Mouse (Mus musculus) testis, postnatal 14 days (tissue): ENCODE measurements around the gene Pced1a.
A peak's percentile ranks its signal among the peaks of the same experiment; 100 is the strongest.

Experiments
- DNase-seq: peaks from one replicate; pipeline ENCODE4 v3.0.0; 2021; ENCODE audit warnings: low spot score

Pced1a gene

DNA sequence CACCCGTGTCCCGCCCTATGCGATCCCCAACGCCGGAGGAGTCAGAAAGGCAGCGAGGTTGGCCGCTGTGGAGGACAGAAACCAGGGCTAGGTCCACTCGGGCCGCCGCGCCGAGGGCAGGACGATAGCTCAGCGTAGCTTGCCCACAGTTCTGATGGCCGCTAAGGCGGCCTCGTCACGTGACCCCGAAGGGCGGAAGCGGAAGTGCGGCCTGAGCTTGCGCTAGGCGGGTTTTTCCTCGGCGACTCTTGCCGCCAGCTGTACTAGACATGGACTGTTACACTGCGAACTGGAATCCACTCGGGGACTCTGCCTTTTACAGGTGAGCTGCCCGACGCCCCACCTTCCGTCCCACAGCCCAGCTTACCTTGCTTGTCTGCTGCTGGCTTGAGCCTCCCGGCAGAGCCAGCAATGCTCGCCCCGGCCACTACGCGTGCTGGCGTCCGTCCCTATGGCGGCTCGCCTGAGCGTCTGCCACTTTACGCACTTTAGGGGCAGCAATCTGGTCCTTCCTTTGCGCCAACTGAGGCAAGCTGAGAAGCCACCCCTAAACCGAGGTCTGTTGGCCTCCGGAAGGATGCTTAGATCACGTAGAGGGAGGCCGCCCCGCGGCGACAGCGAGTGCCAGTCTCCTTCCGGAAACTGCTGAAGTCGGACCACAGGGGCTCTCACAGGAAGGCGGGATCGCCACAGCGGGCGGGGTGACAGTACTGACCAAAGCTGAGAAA, at the start of gene Pced1a, which contains the start of gene Vps16:
Gene Pced1a (minus strand): TSS at position 576 of the 728 bp plus-strand sequence.
Gene Vps16 (plus strand): TSS at position 214 of the 728 bp plus-strand sequence.
- DNase-seq, result peak; percentile 92

- no peak for DNase-seq
Observed at GRCm38 (mm10) chr2:130472908-130473510, 48.5 kb upstream of the Pced1a start.

GRCm38 (mm10) chr2:130469935-130470334, 45.4 kb upstream of the Pced1a start:
- no peak for DNase-seq

GRCm38 (mm10) chr2:130469366-130469765, 44.9 kb upstream of the Pced1a start:
- DNase-seq, result no peak

- no peak for DNase-seq
Observed at GRCm38 (mm10) chr2:130466438-130466837, 41.9 kb upstream of the Pced1a start.

- DNase-seq, result no peak
Observed at GRCm38 (mm10) chr2:130461287-130462071, 37.0 kb upstream of the Pced1a start.

DNA sequence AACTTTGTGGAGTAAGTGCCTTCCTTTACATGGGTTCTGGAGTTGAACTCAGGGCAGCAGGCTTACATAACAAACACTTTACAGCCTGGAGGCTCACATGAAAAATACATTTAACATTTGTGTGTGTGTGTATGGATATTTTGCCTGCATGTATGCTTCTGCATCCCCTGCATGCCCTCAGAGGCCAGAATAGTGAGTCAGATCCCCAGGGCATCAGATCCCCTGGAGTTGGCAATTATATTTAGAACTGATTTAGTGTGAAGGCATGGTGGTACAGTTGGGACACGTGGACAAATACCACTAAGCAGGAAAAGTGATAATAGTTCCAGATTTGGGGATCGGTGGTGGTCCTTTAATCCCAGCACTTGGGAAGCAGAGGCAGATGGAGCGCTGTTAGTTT, 35.1 kb upstream of the Pced1a start:
- DNase-seq, result no peak

DNA sequence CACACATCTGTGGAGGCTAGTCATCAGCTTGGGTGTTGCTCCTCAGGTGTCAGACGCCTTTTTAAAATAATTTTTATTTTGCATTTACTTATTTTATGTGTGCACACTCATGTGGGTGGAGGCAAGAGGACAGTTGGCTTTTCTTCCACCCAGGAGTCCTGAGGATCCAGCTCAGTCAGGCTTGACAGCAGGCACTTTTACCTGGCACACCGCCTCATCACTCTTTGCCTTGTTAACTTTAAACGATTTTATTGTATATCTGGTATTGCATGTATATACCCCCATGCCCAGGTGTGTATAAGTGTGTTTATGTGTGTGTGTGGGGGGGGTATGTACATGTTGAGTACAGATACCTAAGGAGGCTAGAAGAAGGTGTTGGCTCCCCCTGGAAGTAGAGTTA, 33.4 kb upstream of the Pced1a start:
- no peak for DNase-seq

- no peak for DNase-seq
Observed at GRCm38 (mm10) chr2:130454748-130455370, 30.4 kb upstream of the Pced1a start.

DNA sequence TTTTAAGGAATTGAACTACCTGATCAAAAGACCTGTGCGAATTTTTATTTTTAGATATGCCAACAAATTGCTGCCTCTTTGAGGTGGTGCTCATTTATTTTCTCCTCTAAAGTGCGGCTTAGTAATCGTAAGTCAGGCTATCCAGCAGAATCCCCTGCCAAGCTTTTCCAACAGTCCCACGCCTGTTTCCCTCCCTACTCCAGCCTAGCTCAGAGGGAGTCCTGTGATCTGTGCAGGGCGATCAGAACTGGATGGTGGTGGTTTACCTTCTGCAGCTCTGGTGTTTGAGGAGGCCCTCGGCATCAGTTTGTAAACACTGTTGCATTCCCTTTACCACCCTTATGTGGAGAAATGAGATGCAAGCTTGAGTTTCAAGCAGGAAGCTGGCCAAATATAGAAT, 28.9 kb upstream of the Pced1a start:
- DNase-seq, result no peak

DNA sequence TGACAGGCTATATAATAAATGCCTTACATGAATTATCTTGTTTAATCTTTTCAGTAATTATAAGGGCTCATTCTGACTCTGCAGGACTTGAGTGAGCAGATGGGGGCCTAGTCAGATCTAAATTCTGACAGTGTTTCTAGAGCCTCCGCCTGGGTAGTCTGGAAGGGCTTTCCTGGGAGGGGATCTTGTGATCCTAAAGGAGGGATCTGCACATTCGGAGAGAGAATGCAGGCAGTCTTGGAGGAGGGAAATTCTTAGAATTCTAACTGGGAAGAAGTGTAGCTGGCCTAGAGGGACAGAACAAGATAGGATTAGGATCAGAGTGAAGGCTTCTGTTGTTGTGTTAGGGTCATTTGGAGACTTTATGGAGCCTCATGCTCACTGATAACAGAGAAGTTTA, 27.8 kb upstream of the Pced1a start:
- no peak for DNase-seq

- no peak for DNase-seq
Observed at GRCm38 (mm10) chr2:130451727-130452090, 27.2 kb upstream of the Pced1a start.

GRCm38 (mm10) chr2:130451086-130451726, 26.7 kb upstream of the Pced1a start:
- no peak for DNase-seq

- DNase-seq, result peak; percentile 71
Observed at GRCm38 (mm10) chr2:130450434-130450796, 25.9 kb upstream of the Pced1a start.

- peak; percentile 87 for DNase-seq
Observed at GRCm38 (mm10) chr2:130449794-130450433, 25.4 kb upstream of the Pced1a start, which contains the start of gene Ptpra. Ptpra (plus strand) TSS chr2:130450278.

DNA sequence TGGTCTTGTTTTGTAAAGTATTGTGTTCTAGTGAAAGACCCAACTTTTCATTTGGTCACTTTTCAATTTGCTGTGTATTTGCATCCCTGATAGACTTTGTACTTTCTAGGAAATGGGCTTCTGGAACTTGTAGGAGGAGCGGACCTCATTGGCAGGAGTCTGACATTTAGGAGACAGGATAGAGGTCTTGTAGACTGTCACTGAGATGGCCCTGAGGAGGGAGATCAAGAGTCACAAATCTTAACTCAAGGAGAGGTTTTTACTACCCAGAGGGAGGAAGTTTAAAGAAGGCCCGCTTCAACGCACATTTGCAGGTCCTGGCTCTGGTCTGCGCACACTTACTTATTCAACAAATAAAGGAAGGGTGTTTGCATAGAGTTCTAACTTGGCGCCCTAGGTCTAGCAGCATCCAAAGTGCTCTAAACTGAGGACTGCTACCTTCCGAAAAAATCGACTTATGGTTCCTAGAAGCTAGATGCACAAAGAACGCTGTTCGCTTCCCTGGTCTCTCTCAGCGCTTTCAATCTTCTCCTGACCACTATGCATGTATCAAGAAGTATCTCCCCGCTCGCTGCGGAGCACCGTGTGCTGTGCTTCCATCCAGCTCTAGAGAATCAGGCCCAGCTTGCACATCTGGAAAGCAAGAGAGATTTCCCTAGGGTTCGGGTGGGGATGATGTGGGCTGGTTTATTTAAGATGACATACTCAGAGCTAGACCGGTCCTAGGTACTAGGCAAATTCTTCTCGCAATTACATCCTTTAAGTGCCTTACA, 24.7 kb upstream of the Pced1a start:
- DNase-seq, result no peak

DNA sequence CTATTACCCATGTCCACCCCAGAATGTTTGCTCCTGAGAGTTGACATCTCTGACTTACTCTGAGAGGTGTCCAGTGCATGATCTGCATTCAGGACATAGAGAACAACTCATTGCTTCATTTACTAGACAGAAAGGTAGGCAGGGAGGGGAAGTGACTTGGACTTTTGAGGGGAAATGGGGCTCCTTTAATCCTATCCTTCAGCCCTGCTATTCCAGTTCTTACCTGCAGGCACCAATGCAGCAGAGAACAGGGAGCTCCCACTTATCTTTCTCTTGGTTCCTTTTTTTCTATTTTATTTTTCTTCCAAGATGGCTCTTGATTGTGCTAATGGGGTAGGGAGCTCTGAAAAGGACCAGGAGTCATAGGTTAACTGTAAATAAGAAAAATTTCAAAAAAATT, 23.9 kb upstream of the Pced1a start:
- DNase-seq, result no peak

DNA sequence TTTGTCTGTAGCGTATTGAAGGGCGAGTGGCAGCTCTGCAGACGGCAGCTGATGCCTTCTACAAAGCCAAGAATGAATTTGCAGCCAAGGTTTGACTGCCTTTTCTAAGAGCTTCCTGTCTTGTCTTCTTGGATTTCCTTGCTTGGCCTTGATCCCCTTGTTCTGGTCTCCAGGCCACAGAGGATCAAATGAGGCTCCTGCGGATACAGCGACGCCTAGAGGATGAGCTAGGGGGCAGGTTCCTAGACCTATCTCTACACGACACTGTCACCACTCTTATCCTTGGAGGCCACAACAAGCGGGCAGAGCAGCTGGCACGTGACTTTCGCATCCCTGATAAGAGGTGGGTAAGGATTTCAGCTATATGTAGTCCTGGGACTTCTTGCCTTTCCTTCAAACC, 17.7 kb upstream of the Pced1a start:
- no peak for DNase-seq

DNA sequence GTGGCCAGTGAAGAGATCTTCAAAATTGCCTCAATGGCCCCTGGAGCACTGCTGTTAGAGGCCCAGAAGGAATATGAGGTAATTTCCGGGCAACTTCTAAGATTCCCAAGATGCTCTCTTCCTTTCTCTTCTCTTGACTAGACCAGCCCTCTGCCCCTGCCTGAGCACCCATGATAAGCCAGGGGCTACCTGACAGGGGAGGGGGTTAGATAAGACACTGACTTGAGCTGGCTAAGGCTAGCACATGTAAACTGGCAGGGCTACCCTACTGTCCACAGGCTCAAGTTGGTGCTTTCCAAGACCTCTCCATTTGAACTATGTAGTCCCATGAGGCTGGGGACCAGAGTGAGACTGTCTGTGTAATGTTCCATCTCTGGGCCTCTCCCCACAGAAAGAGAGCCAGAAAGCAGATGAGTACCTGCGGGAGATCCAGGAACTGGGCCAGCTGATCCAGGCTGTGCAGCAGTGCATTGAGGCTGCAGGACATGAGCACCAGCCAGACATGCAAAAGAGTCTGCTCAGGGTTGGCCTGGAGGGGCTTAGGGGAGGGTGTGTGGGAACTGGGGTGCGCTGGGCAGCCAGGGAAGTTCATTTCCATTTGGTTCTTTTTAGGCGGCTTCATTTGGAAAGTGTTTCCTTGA, 15.5 kb upstream of the Pced1a start:
- DNase-seq, result no peak

- no peak for DNase-seq
Observed at GRCm38 (mm10) chr2:130438861-130439260, 14.4 kb upstream of the Pced1a start.
